Mouse (Mus musculus): ENCODE data around the gene Casp9.

Gene Casp9

GRCm38 (mm10) chr4:141818861-141819260 lies 25.4 kb downstream of the Casp9 start:
- DNase-seq, result no peak

GRCm38 (mm10) chr4:141819316-141819715 lies 25.9 kb downstream of the Casp9 start:
- DNase-seq, result no peak

- no peak for DNase-seq
Measured at GRCm38 (mm10) chr4:141821178-141821577, 27.8 kb downstream of the Casp9 start.

GRCm38 (mm10) chr4:141822089-141822488 lies 28.7 kb downstream of the Casp9 start:
- DNase-seq, result peak; percentile 31

- peak; percentile 50 for DNase-seq
Measured at GRCm38 (mm10) chr4:141822979-141823378, 29.6 kb downstream of the Casp9 start.

- DNase-seq, result no peak
Measured at GRCm38 (mm10) chr4:141826060-141826459, 32.6 kb downstream of the Casp9 start, which contains the start of gene Cela2a. TSS of gene Cela2a (minus strand) at chr4:141826160.

GRCm38 (mm10) chr4:141827401-141827800 lies 34.0 kb downstream of the Casp9 start:
- no peak for DNase-seq

- DNase-seq, result no peak
Measured at GRCm38 (mm10) chr4:141828177-141828576, 34.8 kb downstream of the Casp9 start.

GRCm38 (mm10) chr4:141830381-141830780 lies 37.0 kb downstream of the Casp9 start:
- DNase-seq, result peak; percentile 16

GRCm38 (mm10) chr4:141831361-141831760 lies 37.9 kb downstream of the Casp9 start:
- DNase-seq, result no peak

- no peak for DNase-seq
Measured at GRCm38 (mm10) chr4:141833911-141834310, 40.5 kb downstream of the Casp9 start.

- no peak for DNase-seq
Measured at GRCm38 (mm10) chr4:141834536-141835095, 41.2 kb downstream of the Casp9 start.

GRCm38 (mm10) chr4:141845999-141846398 lies 52.6 kb downstream of the Casp9 start, which contains the start of gene Ctrc:
TSS of gene Ctrc (minus strand) at chr4:141846359.
- no peak for DNase-seq

- peak; percentile 82 for DNase-seq
Measured at GRCm38 (mm10) chr4:141853437-141853836, 60.0 kb downstream of the Casp9 start.

GRCm38 (mm10) chr4:141857422-141857930 lies 64.1 kb downstream of the Casp9 start:
- peak; percentile 84 for DNase-seq

GRCm38 (mm10) chr4:141858501-141858900 lies 65.1 kb downstream of the Casp9 start:
- no peak for DNase-seq

GRCm38 (mm10) chr4:141859351-141859750 lies 65.9 kb downstream of the Casp9 start:
- no peak for DNase-seq

GRCm38 (mm10) chr4:141860246-141860841 lies 66.9 kb downstream of the Casp9 start:
- no peak for DNase-seq

GRCm38 (mm10) chr4:141861591-141862295 lies 68.3 kb downstream of the Casp9 start:
- no peak for DNase-seq

GRCm38 (mm10) chr4:141862867-141863266 lies 69.5 kb downstream of the Casp9 start:
- no peak for DNase-seq

- no peak for DNase-seq
Measured at GRCm38 (mm10) chr4:141863726-141864280, 70.4 kb downstream of the Casp9 start.

GRCm38 (mm10) chr4:141864506-141864905 lies 71.1 kb downstream of the Casp9 start:
- no peak for DNase-seq

GRCm38 (mm10) chr4:141865006-141865405 lies 71.6 kb downstream of the Casp9 start:
- no peak for DNase-seq

Data from retina, postnatal 1 day (tissue).